Mouse (Mus musculus) MEL (cell line): ENCODE data around the gene Chrm3. TPM values are rescaled to one million over a fixed set of nuclear protein-coding genes. Genes with fewer than 3 reads are reported as not detected.

Experiments used
- DNase-seq: peaks from one replicate; pipeline ENCODE4 v3.0.0; 2011; ENCODE audit warnings: low read depth, low spot score
- H3K27ac ChIP-seq: 2 replicates; pipeline ENCODE4 v1.5.1; 2012; ENCODE audit warnings: low read depth, mild to moderate bottlenecking, control low read depth, low read length, moderate library complexity; ENCODE audit not compliant: control insufficient read depth
- H3K27me3 ChIP-seq, 2 experiments: fragments of 150-350 bp in 1 of 2; sonication (generic) in 1 of 2; 2 replicates each; pipeline ENCODE4 v1.6.1; 2012; ENCODE audit warnings: low read length in 2 of 2, mild to moderate bottlenecking in 2 of 2, improper control_type of control experiment in 1 of 2, moderate library complexity in 1 of 2; ENCODE audit not compliant: insufficient read depth in 2 of 2, control insufficient read depth in 1 of 2
- H3K36me3 ChIP-seq, 2 experiments: 2 replicates each; pipeline ENCODE4 v1.6.1; 2012 to 2014; ENCODE audit warnings: low read length in 2 of 2, improper control_type of control experiment in 1 of 2, inconsistent platforms in 1 of 2, mild to moderate bottlenecking in 1 of 2; ENCODE audit not compliant: insufficient read depth in 2 of 2, control insufficient read depth in 1 of 2
- H3K4me1 ChIP-seq, 2 experiments: fragments of 150-350 bp in 1 of 2; sonication (generic) in 1 of 2; 2 replicates each; pipeline ENCODE4 v1.6.1; 2012; ENCODE audit warnings: low read length in 2 of 2, improper control_type of control experiment in 1 of 2, mild to moderate bottlenecking in 1 of 2; ENCODE audit not compliant: insufficient read depth in 2 of 2, control insufficient read depth in 1 of 2
- H3K4me3 ChIP-seq, 2 experiments: fragments of 150-350 bp in 1 of 2; sonication (generic) in 1 of 2; 2 replicates each; pipeline ENCODE4 v1.5.1; 2012; ENCODE audit warnings: low read depth in 2 of 2, low read length in 2 of 2, mild to moderate bottlenecking in 2 of 2, moderate library complexity in 2 of 2, control low read depth in 1 of 2, improper control_type of control experiment in 1 of 2; ENCODE audit not compliant: control insufficient read depth in 1 of 2, insufficient read depth in 1 of 2
- H3K79me2 ChIP-seq: 2 replicates; pipeline ENCODE4 v1.6.1; 2012; ENCODE audit warnings: mild to moderate bottlenecking, low read length, moderate library complexity; ENCODE audit not compliant: control insufficient read depth, poor library complexity, insufficient read depth
- H3K9ac ChIP-seq: 2 replicates; pipeline ENCODE4 v1.6.1; 2012; ENCODE audit warnings: low read depth, mild to moderate bottlenecking, control low read depth, low read length, moderate library complexity; ENCODE audit not compliant: control insufficient read depth, poor library complexity, severe bottlenecking
- H3K9me3 ChIP-seq: fragments of 150-350 bp; sonication (generic); replicated peaks from 2 replicates; pipeline ENCODE4 v1.6.1; 2012; ENCODE audit warnings: mild to moderate bottlenecking, low read length, improper control_type of control experiment, moderate library complexity; ENCODE audit not compliant: insufficient read depth
- EP300 ChIP-seq, 2 experiments: IDR thresholded peaks; 2 replicates each; pipeline ENCODE4 v1.6.1; 2011; ENCODE audit warnings: improper control_type of control experiment in 2 of 2, low read length in 2 of 2, low read depth in 1 of 2, mild to moderate bottlenecking in 1 of 2
- GABPA ChIP-seq: IDR thresholded peaks from 2 replicates; pipeline ENCODE4 v1.6.1; 2012; ENCODE audit warnings: low read depth, mild to moderate bottlenecking, inconsistent platforms, low read length, improper control_type of control experiment, moderate library complexity
- GATA1 ChIP-seq: IDR thresholded peaks from 2 replicates; pipeline ENCODE4 v1.6.1; 2011; ENCODE audit warnings: low read depth, low read length, improper control_type of control experiment
- HCFC1 ChIP-seq: IDR thresholded peaks from 2 replicates; pipeline ENCODE4 v1.6.1; 2012; ENCODE audit warnings: low read depth, mild to moderate bottlenecking, inconsistent platforms, low read length, improper control_type of control experiment, moderate library complexity
- KAT2A ChIP-seq: conservative IDR thresholded peaks from 2 replicates; pipeline ENCODE4 v1.6.1; 2012; ENCODE audit warnings: low read depth, low read length, improper control_type of control experiment, inconsistent platforms
- MAX ChIP-seq: IDR thresholded peaks from 2 replicates; pipeline ENCODE4 v1.6.1; 2011; ENCODE audit warnings: low read length, improper control_type of control experiment
- MEF2A ChIP-seq: IDR thresholded peaks from 2 replicates; pipeline ENCODE4 v1.6.1; 2014; ENCODE audit warnings: low read depth, mild to moderate bottlenecking, inconsistent platforms, low read length, improper control_type of control experiment; ENCODE audit not compliant: poor library complexity, insufficient replicate concordance, severe bottlenecking; ENCODE audit errors: extremely low read depth
- MYB ChIP-seq: IDR thresholded peaks from 2 replicates; pipeline ENCODE4 v1.6.1; 2011; ENCODE audit warnings: mild to moderate bottlenecking, low read depth, low read length, improper control_type of control experiment
- MYC ChIP-seq: IDR thresholded peaks from 2 replicates; pipeline ENCODE4 v1.6.1; 2011; ENCODE audit warnings: low read depth, mild to moderate bottlenecking, low read length, improper control_type of control experiment, moderate library complexity
- NRF1 ChIP-seq: IDR thresholded peaks from 2 replicates; pipeline ENCODE4 v1.6.1; 2014; ENCODE audit warnings: low read depth, mild to moderate bottlenecking, inconsistent platforms, low read length, improper control_type of control experiment, moderate library complexity; ENCODE audit not compliant: poor library complexity, insufficient read depth, severe bottlenecking
- TAL1 ChIP-seq: IDR thresholded peaks from 2 replicates; pipeline ENCODE4 v1.6.1; 2012; ENCODE audit warnings: mild to moderate bottlenecking, inconsistent platforms, low read length, moderate library complexity, mixed read lengths
- TBP ChIP-seq: IDR thresholded peaks from 2 replicates; pipeline ENCODE4 v1.8.0; 2011; ENCODE audit warnings: low read depth, low read length, improper control_type of control experiment
- TCF12 ChIP-seq: IDR thresholded peaks from 2 replicates; pipeline ENCODE4 v1.6.1; 2014; ENCODE audit warnings: low read depth, mild to moderate bottlenecking, inconsistent platforms, low read length, improper control_type of control experiment, moderate library complexity
- UBTF ChIP-seq: IDR thresholded peaks from 2 replicates; pipeline ENCODE4 v1.6.1; 2012; ENCODE audit warnings: low read depth, mild to moderate bottlenecking, inconsistent platforms, low read length, improper control_type of control experiment, moderate library complexity, borderline replicate concordance; ENCODE audit not compliant: insufficient read depth
- USF1 ChIP-seq: IDR thresholded peaks from 2 replicates; pipeline ENCODE4 v1.6.1; 2014; ENCODE audit warnings: low read depth, mild to moderate bottlenecking, inconsistent platforms, low read length, improper control_type of control experiment, moderate library complexity
- USF2 ChIP-seq, 2 experiments: IDR thresholded peaks; 2 replicates each; pipeline ENCODE4 v1.6.1; 2011 to 2012; ENCODE audit warnings: improper control_type of control experiment in 2 of 2, low read length in 2 of 2, borderline replicate concordance in 1 of 2, inconsistent platforms in 1 of 2, low read depth in 1 of 2, mild to moderate bottlenecking in 1 of 2; ENCODE audit not compliant: insufficient read depth in 1 of 2
- ZC3H11A ChIP-seq: IDR thresholded peaks from 2 replicates; pipeline ENCODE4 v1.6.1; 2012; ENCODE audit warnings: low read depth, mild to moderate bottlenecking, inconsistent platforms, low read length, improper control_type of control experiment
- ZKSCAN1 ChIP-seq: IDR thresholded peaks from 2 replicates; pipeline ENCODE4 v1.6.1; 2012; ENCODE audit warnings: low read depth, mild to moderate bottlenecking, inconsistent platforms, low read length, improper control_type of control experiment, moderate library complexity
- ZNF384 ChIP-seq: IDR thresholded peaks from 2 replicates; pipeline ENCODE4 v1.6.1; 2012; ENCODE audit warnings: low read depth, mild to moderate bottlenecking, inconsistent platforms, low read length, improper control_type of control experiment
- polyA plus RNA-seq, 2 experiments: library from polyadenylated mRNA; stranded (reverse) in 1 of 2; unstranded in 1 of 2; fragments of >175 nt in 1 of 2; fragments of >200 nt in 1 of 2; gene quantifications; 2 replicates each; pipeline versions ENCODE4 v1.2.1 to v1.2.4; 2012; ENCODE audit warnings: low replicate concordance in 2 of 2, low read depth in 1 of 2; ENCODE audit not compliant: insufficient read length in 2 of 2, insufficient read depth in 1 of 2, missing spikeins in 1 of 2
- total RNA-seq: library from RNA; depleted of rRNA; stranded (reverse); fragments of 300-350 nt; gene quantifications from 2 replicates; pipeline ENCODE4 v1.2.3, GENCODE M21; 2012

Gene Chrm3
- total and polyA plus RNA-seq, 3 experiments, result not detected

DNA sequence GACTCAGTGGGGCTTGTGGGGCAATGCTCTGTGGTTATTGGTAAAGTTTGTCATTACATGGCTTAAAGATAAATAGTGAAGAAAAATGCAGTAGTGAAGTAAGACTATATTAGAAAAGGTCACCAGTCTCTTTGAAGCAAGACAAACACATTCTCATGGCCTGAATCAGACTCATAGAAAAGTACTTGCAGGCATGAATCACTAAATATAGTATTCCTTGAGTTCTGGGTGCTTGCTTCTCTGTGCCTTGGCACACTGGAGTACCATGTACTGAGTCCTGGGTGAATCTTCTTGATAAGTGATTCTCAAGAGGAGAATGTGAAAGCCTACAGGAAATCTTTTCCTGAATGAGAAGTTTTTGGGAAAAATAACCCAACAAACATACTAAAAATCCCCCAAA lies 408.0 kb downstream of the Chrm3 start:
- Histone ChIP-seq H3K79me2 (no peaks in the 10 kb centered on the region), H3K36me3 (no peaks in the 10 kb centered on the region), H3K4me1 (no peaks in the 10 kb centered on the region), H3K9me3 (no peaks in the 10 kb centered on the region), H3K27me3 (no peaks in the 10 kb centered on the region), H3K9ac (no peak overlapping the region), H3K4me3 (no peak overlapping the region), H3K27ac (no peak overlapping the region)
- no peak for TF ChIP-seq ZC3H11A
- no peak for DNase-seq

DNA sequence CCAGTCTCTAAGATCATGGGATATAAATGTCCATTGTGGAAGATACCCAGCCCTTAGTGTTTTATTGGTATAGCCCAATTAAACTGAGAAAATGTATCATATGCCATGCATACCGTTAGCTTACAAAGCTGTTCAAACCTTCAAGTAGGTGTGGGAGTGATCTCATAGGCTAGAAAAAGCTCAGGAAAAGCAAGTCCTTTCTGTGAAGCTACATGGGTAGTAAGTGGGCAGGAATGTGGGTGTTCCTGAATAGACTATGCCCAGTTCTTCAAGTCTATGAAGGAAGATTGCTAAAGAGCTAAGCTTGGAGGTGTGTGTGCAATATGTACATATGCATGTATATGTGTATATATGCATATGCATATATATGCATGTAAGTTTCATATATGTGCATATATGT lies 409.3 kb downstream of the Chrm3 start:
- no peak overlapping the region for H3K4me3 ChIP-seq
- TF ChIP-seq EP300 (IDR thresholded peaks at IDR 0.05; ENCODE audit: low read depth in 1 of 2, low read length in 2 of 2) (no peak), MAX (no peak), TAL1 (no peak), ZC3H11A (no peak), ZNF384 (no peak), NRF1 (no peak), TBP (no peak), HCFC1 (no peak), UBTF (no peak), MYB (no peak), USF2 (IDR thresholded peaks at IDR 0.05; ENCODE audit: borderline replicate concordance in 1 of 2, insufficient read depth in 1 of 2, low read depth in 1 of 2, low read length in 2 of 2) (no peak)
- DNase-seq, result no peak
- no peaks in the 10 kb centered on the region for H3K79me2 ChIP-seq
- no peak overlapping the region for H3K27ac ChIP-seq
- H3K9me3 ChIP-seq, result no peaks in the 10 kb centered on the region
- no peaks in the 10 kb centered on the region for H3K27me3 ChIP-seq
- H3K4me1 ChIP-seq, result no peaks in the 10 kb centered on the region
- H3K9ac ChIP-seq, result no peak overlapping the region
- H3K36me3 ChIP-seq, result no peaks in the 10 kb centered on the region

DNA sequence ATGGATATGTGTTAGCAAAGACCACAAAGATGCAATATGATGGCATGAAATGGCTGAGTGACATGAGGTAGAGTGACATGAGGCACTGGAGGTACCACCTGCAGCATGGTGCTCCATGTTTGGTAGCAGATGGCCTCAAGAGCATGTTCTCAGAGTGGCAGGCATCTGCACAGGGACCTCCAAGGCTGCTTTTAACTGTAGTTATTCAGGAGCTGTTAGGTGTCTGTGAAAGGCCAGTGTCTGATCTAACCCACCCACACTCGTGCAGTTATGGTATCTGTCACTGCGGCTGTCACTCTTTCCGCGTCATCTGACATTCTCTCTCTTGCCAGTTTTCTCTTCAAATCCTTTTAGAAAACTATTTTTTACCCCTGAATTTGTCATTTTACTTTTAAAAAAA lies 411.6 kb downstream of the Chrm3 start:
- H3K4me1 ChIP-seq, result no peaks in the 10 kb centered on the region
- DNase-seq, result no peak
- no peaks in the 10 kb centered on the region for H3K27me3 ChIP-seq
- no peak overlapping the region for H3K9ac ChIP-seq
- no peaks in the 10 kb centered on the region for H3K36me3 ChIP-seq
- H3K27ac ChIP-seq, result no peak overlapping the region
- H3K4me3 ChIP-seq, result no peak overlapping the region
- no peaks in the 10 kb centered on the region for H3K9me3 ChIP-seq
- H3K79me2 ChIP-seq, result no peaks in the 10 kb centered on the region
- TF ChIP-seq MYC, result no peak
- TF ChIP-seq ZKSCAN1, result no peak
- no peak for TF ChIP-seq ZC3H11A
- TF ChIP-seq MAX, result no peak
- no peak for TF ChIP-seq GABPA
- no peak for TF ChIP-seq USF2 (IDR thresholded peaks at IDR 0.05; ENCODE audit: borderline replicate concordance in 1 of 2, insufficient read depth in 1 of 2, low read depth in 1 of 2, low read length in 2 of 2)
- no peak for TF ChIP-seq MYB
- TF ChIP-seq MEF2A, result no peak
- no peak for TF ChIP-seq HCFC1
- TF ChIP-seq TCF12, result no peak
- no peak for TF ChIP-seq TAL1
- TF ChIP-seq GATA1, result no peak
- TF ChIP-seq KAT2A, result no peak
- TF ChIP-seq USF1, result no peak
- no peak for TF ChIP-seq EP300 (IDR thresholded peaks at IDR 0.05; ENCODE audit: low read depth in 1 of 2, low read length in 2 of 2)
